Mouse (Mus musculus) forebrain, embryonic 12.5 days (tissue): Measurements from ENCODE around the gene 1700001J03Rik. TPM values are rescaled to one million over a fixed set of nuclear protein-coding genes. Genes with fewer than 3 reads are reported as not detected.
"Not testable (repeated sequence)": the region's sequence is repeated elsewhere in the genome, so short reads cannot be mapped to it uniquely, and the experiment has no call there.

Experiments
- ATAC-seq: fragments of 200-750 bp; cut with Nextera tagmentation; 2 replicates; pipeline ENCODE4 v1.8.0; 2017; ENCODE audit warnings: moderate TSS enrichment; ENCODE audit not compliant: low FRiP score
- H3K27ac ChIP-seq: fragments of 300-500 bp; sonication (generic); 2 replicates; pipeline ENCODE4 v1.5.1; 2016; ENCODE audit warnings: mild to moderate bottlenecking
- H3K27me3 ChIP-seq: fragments of 300-500 bp; sonication (generic); 2 replicates; pipeline ENCODE4 v1.6.1; 2016; ENCODE audit warnings: mild to moderate bottlenecking
- H3K36me3 ChIP-seq: fragments of 300-500 bp; sonication (generic); replicated peaks from 2 replicates; pipeline ENCODE4 v1.6.1; 2016; ENCODE audit warnings: mild to moderate bottlenecking
- H3K4me1 ChIP-seq: fragments of 300-500 bp; sonication (generic); 2 replicates; pipeline ENCODE4 v1.6.1; 2016
- H3K4me2 ChIP-seq: fragments of 300-500 bp; sonication (generic); 2 replicates; pipeline ENCODE4 v1.6.1; 2016; ENCODE audit warnings: mild to moderate bottlenecking, moderate library complexity
- H3K4me3 ChIP-seq: fragments of 300-500 bp; sonication (generic); replicated peaks from 2 replicates; pipeline ENCODE4 v1.5.1; 2016; ENCODE audit warnings: mild to moderate bottlenecking
- H3K9ac ChIP-seq: fragments of 300-500 bp; sonication (generic); 2 replicates; pipeline ENCODE4 v1.6.1; 2016; ENCODE audit warnings: mild to moderate bottlenecking
- H3K9me3 ChIP-seq: fragments of 300-500 bp; sonication (generic); 2 replicates; pipeline ENCODE4 v1.6.1; 2016
- WGBS: fragments of 180-500 bp; shearing (Covaris S2); methylation state at CpG from one replicate; pipeline ENCODE4 v1.1.7; 2016; 5-methylcytosine and 5-hydroxymethylcytosine counted together
- polyA plus RNA-seq: library from polyadenylated mRNA; unstranded; fragments of >200 nt; fragmentation: Nextera tagmentation; extraction: Ambion mirVana; gene quantifications from 2 replicates; pipeline ENCODE4 v1.2.1, GENCODE M21; 2016

1700001J03Rik gene
- polyA plus RNA-seq, 1 experiment from 2014 or later, result not detected

DNA sequence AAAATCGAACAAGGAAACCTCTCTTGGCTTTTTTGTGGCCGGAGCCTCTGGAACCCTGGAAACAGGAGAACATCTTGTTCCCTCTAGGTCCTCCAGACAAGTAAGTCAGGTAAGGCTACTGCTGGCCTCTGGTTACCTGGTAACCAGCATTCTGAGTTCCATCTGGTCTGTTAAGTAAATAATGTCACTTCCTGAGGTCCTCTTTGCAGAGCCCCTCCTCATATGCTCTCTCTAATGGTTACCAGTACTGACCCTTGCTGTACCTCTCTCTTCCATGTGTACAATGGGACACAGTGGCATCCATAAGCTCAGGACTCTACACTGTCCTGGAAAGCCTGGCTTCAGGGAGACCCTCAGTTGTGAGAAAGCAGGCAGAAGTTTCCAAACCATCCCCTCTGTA is 14.5 kb downstream of the 1700001J03Rik start, which contains the start of gene Gm6309:
Gene Gm6309, minus strand, starts transcription at position 101 of the 400 bp plus-strand sequence.
- H3K9me3 ChIP-seq, H3K4me2 ChIP-seq, H3K36me3 ChIP-seq, ATAC-seq, H3K27ac ChIP-seq, H3K27me3 ChIP-seq, H3K4me1 ChIP-seq, H3K9ac ChIP-seq, H3K4me3 ChIP-seq: not testable (repeated sequence)
- 78% methylated on average over 2 of the region's 2 CpGs for WGBS

GRCm38 (mm10) chr5:146160439-146160838 is 24.7 kb downstream of the 1700001J03Rik start, which contains the start of gene Gm5565:
TSS of gene Gm5565 (minus strand) at chr5:146160539.
- H3K4me1 ChIP-seq, H3K27me3 ChIP-seq, H3K4me3 ChIP-seq, H3K9me3 ChIP-seq, H3K36me3 ChIP-seq, H3K27ac ChIP-seq, ATAC-seq, H3K4me2 ChIP-seq, H3K9ac ChIP-seq: not testable (repeated sequence)
- 93% methylated on average over 3 of the region's 3 CpGs for WGBS

DNA sequence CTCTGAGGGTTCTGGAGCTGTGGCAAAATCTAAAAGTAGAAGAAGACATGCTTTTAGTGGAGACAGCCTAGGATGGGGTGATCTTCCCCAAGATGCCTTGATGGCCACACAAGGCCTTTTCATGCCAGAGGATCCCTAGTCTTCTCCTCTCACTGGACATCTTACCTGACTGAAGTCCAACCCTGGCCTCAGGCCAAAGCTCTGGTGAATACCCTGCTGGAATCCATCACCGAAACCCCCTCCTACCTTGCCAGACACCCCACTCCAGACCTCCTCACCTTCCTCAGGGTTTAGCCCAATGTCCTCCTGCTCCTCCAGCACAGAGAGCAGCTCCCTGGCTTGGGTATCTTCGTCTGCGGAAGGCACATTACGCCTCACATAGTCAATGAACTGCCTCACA is 26.8 kb downstream of the 1700001J03Rik start:
- not testable (repeated sequence) for H3K27ac ChIP-seq, H3K27me3 ChIP-seq, H3K36me3 ChIP-seq, H3K9ac ChIP-seq, H3K9me3 ChIP-seq, H3K4me2 ChIP-seq, H3K4me3 ChIP-seq, H3K4me1 ChIP-seq, ATAC-seq
- 83% methylated on average over 4 of the region's 4 CpGs for WGBS

- no peak overlapping the region for H3K9ac ChIP-seq
- H3K27me3 ChIP-seq, result no peaks in the 10 kb centered on the region
- H3K4me3 ChIP-seq, result no peak overlapping the region
- peaks cover 14% of the 10 kb centered on the region; the same call in 1 of the 2 replicates for H3K9me3 ChIP-seq
- no peak for ATAC-seq
- no peaks in the 10 kb centered on the region for H3K36me3 ChIP-seq
- H3K4me2 ChIP-seq, result no peak overlapping the region
- H3K4me1 ChIP-seq, result no peaks in the 10 kb centered on the region
- 75% methylated on average over 3 of the region's 3 CpGs for WGBS
- no peak overlapping the region for H3K27ac ChIP-seq
Measured at GRCm38 (mm10) chr5:146150454-146150853, 34.6 kb downstream of the 1700001J03Rik start.

GRCm38 (mm10) chr5:146147903-146148302 is 37.2 kb downstream of the 1700001J03Rik start:
- Histone ChIP-seq H3K36me3 (no peaks in the 10 kb centered on the region), H3K4me3 (no peak overlapping the region), H3K9ac (no peak overlapping the region), H3K4me1 (no peaks in the 10 kb centered on the region), H3K27ac (no peak overlapping the region), H3K9me3 (peaks cover 22% of the 10 kb centered on the region), H3K4me2 (no peak overlapping the region), H3K27me3 (no peaks in the 10 kb centered on the region)
- WGBS, result 42% methylated on average over 2 of the region's 2 CpGs
- no peak for ATAC-seq

Other genes starting within 250 kb of the 1700001J03Rik start
- not detected in 2 replicates for gene Cyp3a25, start 175.7 kb downstream of the 1700001J03Rik start, polyA plus RNA-seq
- gene Cyp3a59, start 106.0 kb downstream of the 1700001J03Rik start, polyA plus RNA-seq, result not detected in 2 replicates
- not detected in 2 replicates for gene Gm5565, start 24.8 kb downstream of the 1700001J03Rik start, polyA plus RNA-seq
- not detected in 2 replicates for gene Gm6309, start 14.6 kb downstream of the 1700001J03Rik start, polyA plus RNA-seq
- 24.2 and 26.5 TPM in 2 replicates for gene Rnf6, start 36.3 kb upstream of the 1700001J03Rik start, polyA plus RNA-seq
- gene Cdk8, start 45.9 kb upstream of the 1700001J03Rik start, polyA plus RNA-seq, result 28.3 and 33.4 TPM in 2 replicates
- 7.2 and 8.4 TPM in 2 replicates for gene Wasf3, start 199.7 kb upstream of the 1700001J03Rik start, polyA plus RNA-seq